Mouse (Mus musculus) heart, adult 18-20 months (tissue): ENCODE results near the gene Was. TPM values are rescaled to one million over a fixed set of nuclear protein-coding genes. Genes with fewer than 3 reads are reported as not detected.
"Not testable (repeated sequence)": the region's sequence is repeated elsewhere in the genome, so short reads cannot be mapped to it uniquely, and the experiment has no call there.

Experiments used
- DNase-seq, 2 experiments: peaks; one replicate each; pipeline ENCODE4 v3.0.0; 2021 to 2022; ENCODE audit warnings: mixed read lengths in 1 of 2
- total RNA-seq, 2 experiments: library from RNA; stranded (reverse); gene quantifications; 2 replicates each; pipeline ENCODE4 v1.2.3; 2021

Was gene
- total RNA-seq, 2 experiments from 2014 or later, result 1.5 to 3.5 TPM

DNA sequence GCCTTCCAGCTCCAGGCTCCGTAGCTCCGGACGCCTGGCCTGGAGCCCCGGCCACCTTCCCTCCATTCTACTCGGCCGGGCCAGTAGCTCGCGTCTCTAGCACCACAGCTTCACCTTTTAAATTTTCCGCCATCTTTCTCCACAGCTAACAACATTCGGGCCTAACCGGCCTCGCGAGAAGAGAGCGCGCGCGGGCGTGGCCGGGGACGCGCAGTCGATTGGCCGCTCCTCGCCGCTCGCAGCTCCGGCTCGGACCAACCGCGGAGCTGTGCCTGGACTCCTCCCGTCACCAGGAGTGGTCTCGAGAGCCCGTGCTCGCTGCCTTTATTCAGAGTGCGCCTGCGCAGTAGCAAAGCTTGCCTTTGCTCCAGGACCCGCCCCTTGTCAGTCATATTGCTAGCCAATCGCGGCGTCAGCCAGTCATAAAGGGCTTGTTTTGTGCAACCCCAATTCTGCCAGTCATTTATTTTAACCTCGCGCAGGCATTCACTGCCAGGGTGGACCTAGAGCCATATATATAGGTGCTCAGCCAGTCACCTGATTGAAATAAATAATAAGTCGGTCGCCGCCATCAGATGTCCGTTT is 15.8 kb downstream of the Was start, which contains the start of gene Suv39h1:
Gene Suv39h1 (minus strand): TSS at position 331 of the 585 bp plus-strand sequence.
- peak; percentile 89 to 97 for DNase-seq

GRCm38 (mm10) chrX:8073881-8074429 is 16.3 kb downstream of the Was start:
- peak; percentile 2 to 17 for DNase-seq

DNA sequence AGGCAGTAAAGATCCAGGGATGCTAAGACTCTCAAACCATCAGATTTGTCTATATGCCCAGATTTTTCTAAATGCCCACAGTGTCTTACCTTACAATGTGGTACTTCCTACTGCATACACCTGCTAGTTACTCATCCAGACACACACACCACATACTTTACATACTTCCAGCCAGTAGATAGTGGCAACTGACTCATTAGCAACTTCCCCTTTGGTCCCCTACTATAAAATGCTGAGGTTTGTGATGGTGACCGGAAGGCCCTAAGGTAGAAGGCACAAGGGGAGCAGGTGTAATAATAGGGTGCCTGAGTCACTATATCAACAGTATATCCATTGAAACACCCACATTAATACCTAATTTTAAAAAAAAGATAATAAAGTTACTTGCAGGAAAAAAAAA is 21.1 kb downstream of the Was start:
- DNase-seq, result no peak

DNA sequence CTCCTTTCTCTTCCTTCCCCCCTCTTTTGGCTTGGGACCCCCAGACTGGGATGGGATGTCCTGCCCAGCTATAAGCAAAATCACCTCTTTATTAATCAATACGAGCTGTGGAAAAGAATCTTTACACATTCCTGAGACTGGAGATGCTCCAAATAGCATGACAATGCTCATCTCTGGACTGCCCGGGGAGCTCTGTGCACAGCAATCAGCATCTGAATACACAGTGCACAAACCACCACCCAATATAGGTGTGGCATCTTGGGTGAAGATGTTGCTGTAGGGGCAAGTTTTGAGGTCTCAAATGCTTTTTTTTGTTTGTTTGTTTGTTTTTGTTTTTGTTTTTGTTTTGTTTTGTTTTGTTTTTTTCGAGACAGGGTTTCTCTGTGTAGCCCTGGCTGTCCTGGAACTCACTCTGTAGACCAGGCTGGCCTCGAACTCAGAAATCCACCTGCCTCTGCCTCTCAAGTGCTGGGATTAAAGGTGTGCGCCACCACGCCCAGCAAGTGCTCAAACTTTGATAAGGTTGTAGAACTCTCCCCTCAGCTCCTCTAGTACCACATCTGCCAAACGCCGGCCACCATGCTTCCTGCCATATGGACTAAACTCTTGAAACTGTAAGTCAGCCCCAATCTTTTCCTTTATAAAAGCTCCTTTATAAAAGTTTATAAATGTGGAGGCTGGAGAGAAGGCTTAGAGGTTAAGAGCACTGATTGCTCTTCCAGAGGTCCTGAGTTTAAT is 39.1 kb downstream of the Was start:
- not testable (repeated sequence) for DNase-seq

DNA sequence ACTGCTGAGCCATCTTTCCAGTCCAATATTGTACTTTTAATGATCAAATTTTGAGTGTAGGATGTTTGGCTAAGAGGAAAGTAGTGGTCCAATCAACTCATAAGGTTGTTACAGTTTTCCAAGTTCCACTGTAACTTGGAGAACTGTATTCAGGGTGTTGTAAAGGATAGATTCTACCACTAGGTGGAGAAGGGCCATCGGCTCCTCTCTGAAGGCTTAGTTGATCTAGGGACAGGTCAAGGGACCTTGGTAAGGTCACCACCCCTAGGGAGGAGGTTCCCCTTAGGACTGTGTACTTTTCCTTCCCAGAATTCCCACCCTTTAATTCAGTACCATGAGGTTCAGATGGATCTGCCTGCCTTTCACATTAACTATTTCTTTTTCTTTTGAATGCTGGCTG is 57.3 kb downstream of the Was start:
- no peak for DNase-seq

Other genes starting within 250 kb of the Was start
- 10 to 100 TPM; 19.3 to 23.4 TPM for gene Otud5, start 249.1 kb downstream of the Was start, total RNA-seq
- 1 to 10 TPM; 2.2 to 4.3 TPM for gene Pim2, start 212.2 kb downstream of the Was start, total RNA-seq
- 10 to 100 TPM; 10.6 to 17.3 TPM for gene Slc35a2, start 206.5 kb downstream of the Was start, total RNA-seq
- gene Pqbp1, start 191.2 kb downstream of the Was start, total RNA-seq, result 10 to 100 TPM; 21.3 to 23.5 TPM
- gene Timm17b, start 191.1 kb downstream of the Was start, total RNA-seq, result 10 to 100 TPM; 47.2 to 49.7 TPM
- not detected for gene Gm10491, start 182.7 kb downstream of the Was start, total RNA-seq
- not detected for gene Gm10490, start 181.0 kb downstream of the Was start, total RNA-seq
- under 1 TPM in 1 of 2 experiments, not detected in 1; 0.12 TPM for gene Pcsk1n, start 170.7 kb downstream of the Was start, total RNA-seq
- gene Eras, start 161.9 kb downstream of the Was start, total RNA-seq, result not detected
- gene Hdac6, start 142.6 kb downstream of the Was start, total RNA-seq, result 10 to 100 TPM; 10.4 to 11.3 TPM
- gene Gata1, start 112.4 kb downstream of the Was start, total RNA-seq, result not detected
- not detected for gene Glod5, start 72.0 kb downstream of the Was start, total RNA-seq
- gene Suv39h1, start 15.7 kb downstream of the Was start, total RNA-seq, result 1 to 10 TPM; 4.0 to 4.5 TPM
- gene Wdr13, start 42.4 kb upstream of the Was start, total RNA-seq, result 10 to 100 TPM; 34.0 to 39.1 TPM
- gene Rbm3, start 55.4 kb upstream of the Was start, total RNA-seq, result 10 to 100 TPM; 49.9 to 88.3 TPM
- gene Tbc1d25, start 85.7 kb upstream of the Was start, total RNA-seq, result 1 to 10 TPM; 4.0 to 4.3 TPM
- 10 to 100 TPM; 17.7 to 20.0 TPM for gene Ebp, start 103.0 kb upstream of the Was start, total RNA-seq
- gene Porcn, start 116.0 kb upstream of the Was start, total RNA-seq, result 1 to 10 TPM; 2.0 to 3.0 TPM
- gene Ftsj1, start 161.9 kb upstream of the Was start, total RNA-seq, result 10 to 100 TPM in 1 of 2 experiments, 1 to 10 TPM in 1; 9.8 to 12.2 TPM
- gene Slc38a5, start 180.6 kb upstream of the Was start, total RNA-seq, result under 1 TPM; 0.36 to 0.67 TPM
- not detected for gene Ssxb10, start 236.9 kb upstream of the Was start, total RNA-seq